33 mouse cellular contexts compared by ENCODE assay signal in the genomic region with DNA sequence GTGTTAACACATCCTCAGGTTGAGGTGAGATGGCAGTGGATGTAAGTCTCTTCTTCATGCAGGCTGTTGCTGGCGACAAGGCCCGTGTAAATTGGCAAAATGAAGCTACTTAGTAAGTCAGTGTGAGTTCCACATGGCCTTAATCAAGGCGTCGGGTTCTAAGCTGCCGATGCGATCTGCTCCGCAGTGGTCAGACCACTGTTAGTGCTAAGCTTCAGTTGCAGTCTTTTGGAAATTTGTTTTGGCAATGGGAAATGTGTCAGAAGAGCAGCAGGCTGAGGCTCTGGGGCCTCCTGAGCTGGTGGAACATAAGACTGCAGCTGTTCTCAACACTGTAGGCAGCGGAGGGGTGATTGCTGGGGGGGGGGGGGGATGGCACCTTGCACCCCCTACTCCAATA. TPM values are rescaled to one million over a fixed set of nuclear protein-coding genes. Genes with fewer than 3 reads are reported as not detected.
A peak's percentile ranks its signal among the peaks of the same experiment; 100 is the strongest.
DNase-seq lines count a peak whose midpoint lies in the region; ATAC-seq and TF ChIP-seq lines count a peak whose summit lies in the region.
"Had no signal": no experiment of that assay in that cellular context is flagged by ENCODE, and none has a peak within 500 bp of the region (broad histone marks: within the 10 kb centered on the region; RNA-seq: fewer than 3 reads in every experiment).

No protein-coding gene starts in this region.

- H3K4me2 ChIP-seq in limb, embryonic 13.5 days (replicated peaks) = no peak overlapping the region
- H3K4me2 ChIP-seq in forebrain, embryonic 12.5 days = no peak overlapping the region
- H3K4me2 ChIP-seq in forebrain, postnatal 0 days (ENCODE audit: low read depth) = no peak overlapping the region
- H3K4me2 ChIP-seq: embryonic facial prominence, embryonic 15.5 days; heart, embryonic 13.5 days; lung, embryonic 15.5 days; neural tube, embryonic 12.5 days had no signal

- H3K36me3 ChIP-seq in limb, embryonic 13.5 days = no peaks in the 10 kb centered on the region
- H3K36me3 ChIP-seq in limb, embryonic 10.5 days = no peaks in the 10 kb centered on the region
- no peaks in the 10 kb centered on the region for H3K36me3 ChIP-seq in forebrain, embryonic 10.5 days (replicated peaks)
- no peaks in the 10 kb centered on the region for H3K36me3 ChIP-seq in forebrain, embryonic 12.5 days (replicated peaks)
- no peaks in the 10 kb centered on the region for H3K36me3 ChIP-seq in forebrain, postnatal 0 days (ENCODE audit: insufficient read depth)
- H3K36me3 ChIP-seq: embryonic facial prominence, embryonic 15.5 days; heart, embryonic 13.5 days; lung, embryonic 15.5 days; midbrain, embryonic 10.5 days; neural tube, embryonic 12.5 days had no signal

- H3K4me1 ChIP-seq in limb, embryonic 13.5 days = peaks cover 24% of the 10 kb centered on the region
- peaks cover 16% of the 10 kb centered on the region for H3K4me1 ChIP-seq in limb, embryonic 10.5 days
- H3K4me1 ChIP-seq in forebrain, embryonic 10.5 days = peaks cover 40% of the 10 kb centered on the region
- peaks cover 9% of the 10 kb centered on the region for H3K4me1 ChIP-seq in forebrain, embryonic 12.5 days
- H3K4me1 ChIP-seq in forebrain, postnatal 0 days (ENCODE audit: insufficient read depth) = no peaks in the 10 kb centered on the region
- H3K4me1 ChIP-seq: embryonic facial prominence, embryonic 15.5 days; heart, embryonic 13.5 days; lung, embryonic 15.5 days had no signal

- H3K9ac ChIP-seq in limb, embryonic 13.5 days = no peak overlapping the region
- H3K9ac ChIP-seq in forebrain, embryonic 12.5 days = no peak overlapping the region
- no peak overlapping the region for H3K9ac ChIP-seq in forebrain, postnatal 0 days
- H3K9ac ChIP-seq: embryonic facial prominence, embryonic 15.5 days; heart, embryonic 13.5 days; lung, embryonic 15.5 days; neural tube, embryonic 12.5 days had no signal

- intact Hi-C loops in left cerebral cortex, postnatal 10 days (cut with DNase I) = loop anchor here (2.0 kb wide), 2 partner anchors 703 to 773 kb away; a partner anchor contains a TSS

- no peak overlapping the region for H3K4me3 ChIP-seq in limb, embryonic 13.5 days
- H3K4me3 ChIP-seq in limb, embryonic 10.5 days = no peak overlapping the region
- H3K4me3 ChIP-seq in forebrain, embryonic 10.5 days = no peak overlapping the region
- H3K4me3 ChIP-seq in forebrain, embryonic 12.5 days (replicated peaks) = no peak overlapping the region
- H3K4me3 ChIP-seq in forebrain, postnatal 0 days (ENCODE audit: low read depth, low read length) = no peak overlapping the region
- H3K4me3 ChIP-seq: embryonic facial prominence, embryonic 15.5 days; heart, adult 2 months; heart, embryonic 13.5 days; lung, embryonic 15.5 days; midbrain, embryonic 10.5 days; myocyte; neural tube, embryonic 12.5 days had no signal

- peak; percentile 37; the same call in 1 of the 2 replicates for ATAC-seq in limb, embryonic 13.5 days (ENCODE audit: low FRiP score, low read depth)
- 0 out of 2 replicates have a peak, but pooled peaks have one; percentile 16 for ATAC-seq in forebrain, embryonic 12.5 days (ENCODE audit: low FRiP score)
- no peak for ATAC-seq in forebrain, postnatal 0 days
- ATAC-seq: intestine, embryonic 16.5 days; midbrain, embryonic 16.5 days had no signal

- WGBS in limb, embryonic 13.5 days = 34% methylated on average over 8 of the region's 8 CpGs
- 53% methylated on average over 8 of the region's 8 CpGs for WGBS in limb, embryonic 10.5 days
- 89% methylated on average over 8 of the region's 8 CpGs for WGBS in forebrain, embryonic 10.5 days
- WGBS in forebrain, embryonic 12.5 days = 66% methylated on average over 8 of the region's 8 CpGs
- WGBS in forebrain, postnatal 0 days = 30% methylated on average over 8 of the region's 8 CpGs

- no peaks in the 10 kb centered on the region for H3K9me3 ChIP-seq in limb, embryonic 13.5 days
- H3K9me3 ChIP-seq in limb, embryonic 10.5 days (replicated peaks) = no peaks in the 10 kb centered on the region
- no peaks in the 10 kb centered on the region for H3K9me3 ChIP-seq in forebrain, embryonic 10.5 days
- no peaks in the 10 kb centered on the region for H3K9me3 ChIP-seq in forebrain, embryonic 12.5 days
- H3K9me3 ChIP-seq in forebrain, postnatal 0 days (ENCODE audit: low read length) = no peaks in the 10 kb centered on the region
- H3K9me3 ChIP-seq: embryonic facial prominence, embryonic 15.5 days; heart, embryonic 13.5 days; lung, embryonic 15.5 days; midbrain, embryonic 10.5 days; neural tube, embryonic 12.5 days had no signal

- H3K27me3 ChIP-seq in limb, embryonic 13.5 days = peaks cover 51% of the 10 kb centered on the region
- peaks cover 46% of the 10 kb centered on the region; the same call in 1 of the 2 replicates for H3K27me3 ChIP-seq in limb, embryonic 10.5 days (ENCODE audit: low read depth, poor library complexity, severe bottlenecking)
- no peaks in the 10 kb centered on the region for H3K27me3 ChIP-seq in forebrain, embryonic 10.5 days (ENCODE audit: poor library complexity, severe bottlenecking)
- no peaks in the 10 kb centered on the region; the same call in 1 of the 2 replicates for H3K27me3 ChIP-seq in forebrain, embryonic 12.5 days
- H3K27me3 ChIP-seq in forebrain, postnatal 0 days (ENCODE audit: insufficient read depth, low read length) = no peaks in the 10 kb centered on the region
- H3K27me3 ChIP-seq: heart, embryonic 13.5 days; lung, embryonic 15.5 days; neural tube, embryonic 12.5 days had no signal

- no peak for TF ChIP-seq CTCF in forebrain, postnatal 0 days (IDR thresholded peaks at IDR 0.05; ENCODE audit: low read depth)

- no peak for DNase-seq in limb, embryonic 10.5 days (ENCODE audit: low spot score)
- no peak for DNase-seq in forebrain, embryonic 10.5 days (ENCODE audit: extremely low spot score, low spot score)
- peak; percentile 46 for DNase-seq in forebrain, postnatal 0 days
- no peak for DNase-seq in left cerebral cortex, postnatal 10 days (ENCODE audit: extremely low spot score in 1 of 2, low spot score in 2 of 2)
- DNase-seq in Muller cell, postnatal 12 days (ENCODE audit: inconsistent ontology term) = no peak
- DNase-seq in MN1 (ENCODE audit: low spot score) = no peak
- DNase-seq: adrenal gland, adult 8-10 months; B cell, adult 2 months; cerebellum, adult 11 months; cerebellum, adult 9-10 months; cerebellum, postnatal 36 days; gastrocnemius, postnatal 36 days; heart, adult 2 months; heart, postnatal 10 days; kidney, adult 8-10 months; layer of hippocampus, adult 9-11 months had no signal

- H3K27ac ChIP-seq in limb, embryonic 13.5 days = no peak overlapping the region; the same call in 1 of the 2 replicates
- H3K27ac ChIP-seq in limb, embryonic 10.5 days = no peak overlapping the region
- peak overlapping the region; percentile 65; the same call in 1 of the 2 replicates for H3K27ac ChIP-seq in forebrain, embryonic 10.5 days
- H3K27ac ChIP-seq in forebrain, embryonic 12.5 days = peak overlapping the region; percentile 69
- no peak overlapping the region for H3K27ac ChIP-seq in forebrain, postnatal 0 days (ENCODE audit: low read depth, low read length)
- H3K27ac ChIP-seq: embryonic facial prominence, embryonic 15.5 days; heart, adult 2 months; heart, embryonic 13.5 days; kidney, postnatal 0 days; lung, embryonic 15.5 days; neural tube, embryonic 12.5 days had no signal

RNA-seq across cellular contexts. Expression of a gene that starts 22.9 kb away (rescaled TPM):
- not detected in 2 replicates for polyA plus RNA-seq in limb, embryonic 13.5 days (2015; fragmentation: Nextera tagmentation; extraction: Ambion mirVana)
- not detected in 2 replicates for polyA plus RNA-seq in limb, embryonic 10.5 days (2016; fragmentation: Nextera tagmentation; extraction: Ambion mirVana)
- polyA plus RNA-seq in forebrain, embryonic 10.5 days (2016; fragmentation: Nextera tagmentation; extraction: Ambion mirVana) = not detected in 2 replicates
- polyA plus RNA-seq in forebrain, embryonic 12.5 days (2016; fragmentation: Nextera tagmentation; extraction: Ambion mirVana) = not detected in 2 replicates
- 0.77 TPM in 1 of 2 replicates, not detected in the other for total RNA-seq in forebrain, postnatal 0 days (2014; rRNA removed)
- polyA plus RNA-seq in forebrain, postnatal 0 days (2015; fragmentation: Nextera tagmentation; extraction: Ambion mirVana) = 0.26 TPM in 1 of 2 replicates, not detected in the other
- total RNA-seq in left cerebral cortex, postnatal 10 days (2021) = under 1 TPM in 1 of 2 experiments, not detected in 1; 0.75 TPM
- total RNA-seq: gastrocnemius, adult 18-20 months; gastrocnemius, postnatal 36 days; heart, adult 2 months; heart, postnatal 10 days; liver, adult 2 months; megakaryocyte progenitor cell, adult 5-6 weeks had no signal
- polyA plus RNA-seq: embryonic facial prominence, embryonic 15.5 days; heart, adult 2 months; heart, embryonic 13.5 days; hindbrain, embryonic 11.5 days; intestine, embryonic 16.5 days; kidney, postnatal 0 days; large intestine, adult 2 months; liver, adult 2 months; liver, embryonic 16.5 days; lung, embryonic 15.5 days; midbrain, embryonic 16.5 days; myocyte; neural tube, embryonic 12.5 days had no signal

RNA-seq across cellular contexts. Expression of a gene that starts 30.6 kb away (rescaled TPM):
- polyA plus RNA-seq in limb, embryonic 13.5 days (2015; fragmentation: Nextera tagmentation; extraction: Ambion mirVana) = 5.3 and 5.6 TPM in 2 replicates
- polyA plus RNA-seq in limb, embryonic 10.5 days (2016; fragmentation: Nextera tagmentation; extraction: Ambion mirVana) = 7.4 and 7.7 TPM in 2 replicates
- polyA plus RNA-seq in forebrain, embryonic 10.5 days (2016; fragmentation: Nextera tagmentation; extraction: Ambion mirVana) = 8.7 and 9.9 TPM in 2 replicates
- 11.3 and 14.2 TPM in 2 replicates for polyA plus RNA-seq in forebrain, embryonic 12.5 days (2016; fragmentation: Nextera tagmentation; extraction: Ambion mirVana)
- total RNA-seq in forebrain, postnatal 0 days (2014; rRNA removed) = 20.1 and 23.7 TPM in 2 replicates
- 9.2 and 10.4 TPM in 2 replicates for polyA plus RNA-seq in forebrain, postnatal 0 days (2015; fragmentation: Nextera tagmentation; extraction: Ambion mirVana)
- 10 to 100 TPM; 17.6 to 19.8 TPM for total RNA-seq in left cerebral cortex, postnatal 10 days (2021)

Comparison
In these comparisons a context has a peak if more than half of its experiments do, and no peak if none do; other contexts are left out.
1. H3K27ac ChIP-seq: peak in forebrain, embryonic 10.5 days (single experiment) and forebrain, embryonic 12.5 days (single experiment); none in limb, embryonic 13.5 days (single experiment), limb, embryonic 10.5 days (single experiment) and forebrain, postnatal 0 days (single experiment).